Mouse (Mus musculus) heart, embryonic 10.5 days (tissue): ENCODE data around the gene Ctse. TPM values are rescaled to one million over a fixed set of nuclear protein-coding genes. Genes with fewer than 3 reads are reported as not detected.
A peak's percentile ranks its signal among the peaks of the same experiment; 100 is the strongest.

Experiments
- DNase-seq: peaks from one replicate; pipeline ENCODE4 v3.0.0-alpha.2; 2017; ENCODE audit warnings: low spot score
- H3K27ac ChIP-seq: fragments of 300-500 bp; sonication (generic); 2 replicates; pipeline ENCODE4 v1.5.1; 2016; ENCODE audit warnings: mild to moderate bottlenecking
- H3K27me3 ChIP-seq: fragments of 300-500 bp; sonication (generic); 2 replicates; pipeline ENCODE4 v1.6.1; 2016; ENCODE audit warnings: mild to moderate bottlenecking; ENCODE audit not compliant: poor library complexity, insufficient read depth, severe bottlenecking
- H3K36me3 ChIP-seq: fragments of 300-500 bp; sonication (generic); 2 replicates; pipeline ENCODE4 v1.6.1; 2016; ENCODE audit warnings: mild to moderate bottlenecking, moderate library complexity
- H3K4me1 ChIP-seq: fragments of 300-500 bp; sonication (generic); 2 replicates; pipeline ENCODE4 v1.6.1; 2016; ENCODE audit warnings: mild to moderate bottlenecking
- H3K4me3 ChIP-seq: fragments of 300-500 bp; sonication (generic); 2 replicates; pipeline ENCODE4 v1.5.1; 2016; ENCODE audit warnings: mild to moderate bottlenecking, moderate library complexity
- H3K9me3 ChIP-seq: fragments of 300-500 bp; sonication (generic); 2 replicates; pipeline ENCODE4 v1.6.1; 2016; ENCODE audit warnings: mild to moderate bottlenecking, moderate library complexity
- WGBS: fragments of 180-500 bp; shearing (Covaris S2); methylation state at CpG from one replicate; pipeline ENCODE4 v1.1.7; 2016; 5-methylcytosine and 5-hydroxymethylcytosine counted together
- polyA plus RNA-seq: library from polyadenylated mRNA; unstranded; fragments of >200 nt; fragmentation: Nextera tagmentation; extraction: Ambion mirVana; gene quantifications from 2 replicates; pipeline ENCODE4 v1.2.1, GENCODE M21; 2016

Gene Ctse
- 0.07 and 0.21 TPM in 2 replicates for polyA plus RNA-seq

DNA sequence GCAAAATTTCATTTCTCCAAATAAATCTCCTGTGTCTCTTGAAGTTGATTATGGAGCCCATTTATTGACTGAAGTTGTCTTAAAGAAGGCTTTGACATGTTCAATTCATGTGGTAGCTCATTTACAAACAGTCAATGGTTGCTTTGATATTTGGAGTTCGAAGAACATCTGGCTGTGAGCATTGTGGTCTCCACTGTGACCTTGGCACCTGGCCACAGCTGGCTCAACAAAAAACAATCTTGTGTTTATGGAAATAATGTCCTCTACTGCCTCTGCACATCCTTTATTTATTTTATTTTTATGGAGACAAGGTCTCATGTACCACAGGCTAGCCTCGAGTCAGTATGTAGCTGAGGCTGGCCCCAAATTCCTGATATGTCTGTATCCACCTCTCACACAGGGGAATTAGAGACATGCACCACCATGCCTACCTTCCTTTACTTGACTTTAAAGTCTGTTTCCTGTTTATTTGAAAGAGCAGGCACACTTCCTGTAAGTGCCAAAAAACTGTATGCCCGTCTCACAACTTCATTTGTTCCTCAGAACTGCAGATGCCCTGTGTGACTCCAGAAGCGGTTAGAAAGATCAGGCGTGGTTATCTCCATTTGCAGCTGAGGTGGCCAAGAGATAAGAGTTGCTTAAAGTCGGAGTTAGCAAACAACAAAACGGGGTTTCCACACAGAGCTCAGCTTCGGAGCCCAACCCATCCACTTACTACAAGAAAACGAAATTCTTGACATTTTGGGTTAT is at the start of gene Ctse:
Gene Ctse (plus strand): TSS at position 516 of the 750 bp plus-strand sequence.
- Histone ChIP-seq H3K4me1 (no peaks in the 10 kb centered on the region), H3K36me3 (no peaks in the 10 kb centered on the region), H3K27ac (no peak within 1 kb of the TSS), H3K27me3 (no peaks in the 10 kb centered on the region), H3K4me3 (no peak within 1 kb of the TSS), H3K9me3 (no peaks in the 10 kb centered on the region)
- DNase-seq = no peak
- 42% methylated on average over 9 of the region's 9 CpGs for WGBS

DNA sequence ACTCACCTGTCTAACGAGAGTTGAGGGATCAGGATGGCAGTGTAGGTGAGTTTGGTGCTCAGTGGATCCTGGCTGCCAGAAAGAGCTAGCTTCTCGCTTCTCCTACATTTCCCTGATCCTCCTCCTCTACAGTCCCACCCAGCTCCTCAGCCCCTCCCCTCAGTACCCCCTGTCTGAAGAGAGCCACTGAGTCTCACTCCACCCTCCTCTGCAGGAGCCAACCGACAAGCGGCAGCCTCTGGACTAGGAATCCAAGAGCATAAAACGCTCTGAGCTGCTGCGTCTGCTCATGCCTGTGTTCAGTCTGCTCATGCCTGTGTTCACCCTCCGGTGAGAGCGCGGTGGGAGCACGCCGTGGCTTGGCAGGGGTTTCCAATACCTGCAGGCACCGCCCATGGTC is 39.2 kb upstream of the Ctse start, which contains the start of gene Avpr1b:
Gene Avpr1b (plus strand): TSS at position 335 of the 400 bp plus-strand sequence.
- Histone ChIP-seq H3K9me3 (no peaks in the 10 kb centered on the region), H3K4me1 (peaks cover 21% of the 10 kb centered on the region), H3K36me3 (no peaks in the 10 kb centered on the region), H3K4me3 (peak within 1 kb of the TSS; percentile 33), H3K27ac (no peak within 1 kb of the TSS), H3K27me3 (peaks cover 26% of the 10 kb centered on the region)
- WGBS = 27% methylated on average over 12 of the region's 12 CpGs
- no peak for DNase-seq

DNA sequence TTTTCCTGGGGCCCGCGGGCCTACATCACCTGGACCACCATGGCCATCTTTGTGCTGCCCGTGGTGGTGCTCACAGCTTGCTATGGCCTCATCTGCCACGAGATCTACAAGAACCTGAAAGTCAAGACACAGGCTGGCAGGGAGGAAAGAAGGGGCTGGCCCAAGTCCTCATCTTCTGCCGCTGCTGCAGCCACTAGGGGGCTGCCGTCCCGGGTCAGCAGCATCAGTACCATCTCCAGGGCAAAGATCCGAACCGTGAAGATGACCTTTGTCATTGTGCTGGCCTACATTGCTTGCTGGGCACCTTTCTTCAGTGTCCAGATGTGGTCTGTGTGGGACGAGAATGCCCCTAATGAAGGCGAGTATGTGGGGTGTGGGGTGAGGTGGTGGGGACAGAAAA is 37.8 kb upstream of the Ctse start:
- DNase-seq = no peak
- H3K36me3 ChIP-seq = no peaks in the 10 kb centered on the region
- WGBS = 27% methylated on average over 11 of the region's 11 CpGs

DNA sequence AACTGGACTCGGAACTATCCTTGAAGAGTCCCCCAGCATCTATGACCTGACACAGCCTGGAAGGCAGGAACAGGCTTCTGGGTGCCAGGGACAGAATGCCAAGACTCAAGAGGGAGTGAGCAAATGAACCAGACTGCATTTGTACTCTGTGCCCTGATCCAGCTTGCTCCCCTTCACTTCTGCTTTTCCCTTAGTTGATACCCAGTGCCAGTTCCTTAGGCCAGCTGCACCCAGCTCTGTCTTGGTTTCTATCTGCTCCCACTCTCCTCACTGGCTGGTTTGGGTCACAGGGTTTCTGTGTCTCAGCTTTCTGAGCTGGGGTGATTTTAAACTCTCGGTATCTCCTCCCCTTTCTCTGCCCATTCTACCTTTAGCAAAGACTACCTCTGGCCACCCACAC is 31.4 kb upstream of the Ctse start:
- no peak overlapping the region for H3K4me3 ChIP-seq
- WGBS = 81% methylated on average over 2 of the region's 2 CpGs
- H3K4me1 ChIP-seq = no peaks in the 10 kb centered on the region
- no peaks in the 10 kb centered on the region for H3K36me3 ChIP-seq
- no peak overlapping the region for H3K27ac ChIP-seq
- peaks cover 4% of the 10 kb centered on the region; the same call in 1 of the 2 replicates for H3K27me3 ChIP-seq
- DNase-seq = no peak
- H3K9me3 ChIP-seq = no peaks in the 10 kb centered on the region

More for the DNA sequence above, 37.8 kb upstream of the Ctse start:
- Histone ChIP-seq H3K27ac (no peak overlapping the region), H3K4me3 (no peak overlapping the region), H3K9me3 (no peaks in the 10 kb centered on the region), H3K4me1 (peaks cover 21% of the 10 kb centered on the region), H3K27me3 (peaks cover 26% of the 10 kb centered on the region)

DNA sequence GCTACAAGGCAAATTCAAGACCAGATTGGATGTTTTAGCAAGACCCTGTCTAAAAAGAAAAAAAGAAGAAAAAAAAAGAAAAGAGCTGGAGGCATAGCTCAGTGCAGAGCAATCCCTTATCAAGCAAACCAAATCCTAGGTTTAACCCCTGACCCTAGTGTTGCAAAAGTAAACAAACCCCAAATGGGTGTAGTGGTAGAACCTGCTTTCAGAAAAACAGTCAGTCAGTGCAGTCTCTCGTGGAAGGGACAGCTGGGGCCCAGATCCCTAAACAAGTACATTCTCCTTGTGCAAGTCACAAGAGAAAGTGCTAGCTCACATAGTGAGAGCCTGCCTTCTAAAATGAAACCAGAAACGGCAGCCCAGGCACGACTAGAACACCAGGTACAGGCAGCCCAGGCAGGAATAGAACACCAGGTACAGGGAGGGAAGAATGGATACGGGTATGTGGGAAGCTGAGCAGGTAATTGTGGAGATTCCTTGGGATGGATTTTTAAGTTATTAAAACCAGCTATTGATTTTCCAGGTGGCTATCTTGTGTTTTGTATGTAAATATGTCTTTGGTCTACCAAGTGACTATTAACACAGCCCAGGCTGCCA is 25.4 kb upstream of the Ctse start:
- WGBS = 31% methylated on average over 4 of the region's 4 CpGs
- no peaks in the 10 kb centered on the region for H3K36me3 ChIP-seq
- DNase-seq = peak; percentile 31

DNA sequence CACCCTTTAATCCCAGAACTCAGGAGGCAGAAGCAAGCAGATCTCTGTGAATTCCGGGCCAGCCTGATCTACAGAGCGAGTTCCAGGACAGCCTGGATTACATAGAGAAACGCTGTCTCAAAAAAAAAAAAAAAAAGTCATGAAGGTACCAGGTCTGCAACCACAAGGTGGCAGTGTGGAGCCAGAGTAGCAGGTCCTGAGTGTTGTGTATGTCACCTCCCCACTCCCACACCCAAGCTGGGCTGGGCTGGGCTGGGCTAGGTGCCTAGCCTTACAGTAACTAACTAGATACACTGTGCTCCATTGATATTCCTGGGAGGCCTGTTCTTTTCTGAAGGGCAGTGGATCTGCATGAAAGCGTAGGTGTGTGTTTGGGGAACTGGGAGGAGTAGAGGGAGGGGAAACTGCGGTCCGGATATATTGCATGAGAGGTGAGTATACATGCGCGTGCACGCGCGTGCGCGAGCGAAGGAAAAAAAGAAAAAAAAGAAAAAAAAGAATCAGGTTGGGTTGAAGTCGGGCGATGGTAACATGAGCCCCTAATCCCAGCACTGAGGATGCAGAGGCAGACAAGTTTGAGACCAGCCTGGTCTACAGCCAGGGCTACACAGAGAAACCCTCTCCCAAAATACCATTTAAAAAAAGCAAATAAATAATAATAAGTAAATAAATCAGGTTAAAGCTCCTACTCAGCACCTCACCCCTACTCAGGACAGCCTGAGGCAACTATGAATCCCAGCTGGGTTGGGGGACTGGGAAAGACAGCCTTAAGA is 24.6 kb upstream of the Ctse start:
- peaks cover 4% of the 10 kb centered on the region; the same call in 1 of the 2 replicates for H3K27me3 ChIP-seq
- H3K4me1 ChIP-seq = peaks cover 15% of the 10 kb centered on the region; the same call in 1 of the 2 replicates
- H3K4me3 ChIP-seq = no peak overlapping the region
- no peaks in the 10 kb centered on the region for H3K36me3 ChIP-seq
- DNase-seq = peak; percentile 89
- no peak overlapping the region for H3K27ac ChIP-seq
- WGBS = 77% methylated on average over 16 of the region's 16 CpGs
- no peaks in the 10 kb centered on the region for H3K9me3 ChIP-seq

More for the DNA sequence above, 25.4 kb upstream of the Ctse start:
- no peak overlapping the region for H3K4me3 ChIP-seq
- peaks cover 15% of the 10 kb centered on the region; the same call in 1 of the 2 replicates for H3K4me1 ChIP-seq
- no peaks in the 10 kb centered on the region for H3K9me3 ChIP-seq
- H3K27ac ChIP-seq = no peak overlapping the region
- H3K27me3 ChIP-seq = peaks cover 4% of the 10 kb centered on the region; the same call in 1 of the 2 replicates

DNA sequence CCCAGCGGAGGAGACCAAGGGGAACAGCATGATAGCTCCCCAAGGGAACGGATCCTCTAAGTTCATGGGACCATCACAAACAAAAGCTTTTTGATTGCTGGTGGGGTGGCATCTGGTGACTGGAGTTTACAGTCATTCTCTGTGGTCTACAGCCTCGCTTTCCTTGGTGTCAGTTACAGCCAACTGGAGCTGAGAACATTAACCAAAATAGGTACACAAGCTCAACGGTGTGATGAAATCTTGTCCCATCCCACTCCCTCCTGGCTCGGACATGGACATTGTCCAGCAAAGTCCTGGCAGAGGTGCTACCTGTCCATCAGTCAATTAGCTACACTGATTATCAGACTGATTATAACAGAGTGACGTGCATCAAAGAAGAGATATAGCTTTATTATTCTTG is 23.5 kb upstream of the Ctse start:
- Histone ChIP-seq H3K36me3 (no peaks in the 10 kb centered on the region), H3K27ac (no peak overlapping the region), H3K9me3 (no peaks in the 10 kb centered on the region), H3K4me3 (no peak overlapping the region), H3K27me3 (no peaks in the 10 kb centered on the region; the same call in 1 of the 2 replicates), H3K4me1 (peaks cover 20% of the 10 kb centered on the region; the same call in 1 of the 2 replicates)
- peak; percentile 64 for DNase-seq
- WGBS = 70% methylated on average over 6 of the region's 6 CpGs

DNA sequence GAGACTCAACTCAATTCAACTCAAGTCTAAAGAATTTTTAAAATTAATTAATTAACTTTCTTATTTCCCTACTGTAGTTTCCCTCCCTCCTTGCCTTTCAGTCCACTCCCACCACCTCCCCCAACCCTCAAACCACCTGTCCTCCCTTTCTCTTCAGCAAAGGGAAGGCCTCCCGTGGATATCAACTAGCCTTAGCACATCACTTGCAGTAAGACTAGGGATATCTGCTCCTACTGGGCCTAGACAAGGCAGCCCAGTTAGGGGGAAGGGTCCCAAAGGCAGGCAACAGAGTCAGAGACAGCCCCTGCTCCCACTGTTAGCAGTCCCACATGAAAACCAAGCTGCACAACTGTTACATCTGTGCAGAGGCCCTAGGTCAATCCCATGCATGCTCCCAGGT is 22.0 kb upstream of the Ctse start:
- Histone ChIP-seq H3K27ac (no peak overlapping the region), H3K27me3 (no peaks in the 10 kb centered on the region), H3K36me3 (no peaks in the 10 kb centered on the region), H3K9me3 (no peaks in the 10 kb centered on the region), H3K4me3 (no peak overlapping the region), H3K4me1 (peaks cover 27% of the 10 kb centered on the region; the same call in 1 of the 2 replicates)
- whole genome bisulfite sequencing = 69% methylated on average over 1 of the region's 1 CpGs
- DNase-seq = peak; percentile 55

DNA sequence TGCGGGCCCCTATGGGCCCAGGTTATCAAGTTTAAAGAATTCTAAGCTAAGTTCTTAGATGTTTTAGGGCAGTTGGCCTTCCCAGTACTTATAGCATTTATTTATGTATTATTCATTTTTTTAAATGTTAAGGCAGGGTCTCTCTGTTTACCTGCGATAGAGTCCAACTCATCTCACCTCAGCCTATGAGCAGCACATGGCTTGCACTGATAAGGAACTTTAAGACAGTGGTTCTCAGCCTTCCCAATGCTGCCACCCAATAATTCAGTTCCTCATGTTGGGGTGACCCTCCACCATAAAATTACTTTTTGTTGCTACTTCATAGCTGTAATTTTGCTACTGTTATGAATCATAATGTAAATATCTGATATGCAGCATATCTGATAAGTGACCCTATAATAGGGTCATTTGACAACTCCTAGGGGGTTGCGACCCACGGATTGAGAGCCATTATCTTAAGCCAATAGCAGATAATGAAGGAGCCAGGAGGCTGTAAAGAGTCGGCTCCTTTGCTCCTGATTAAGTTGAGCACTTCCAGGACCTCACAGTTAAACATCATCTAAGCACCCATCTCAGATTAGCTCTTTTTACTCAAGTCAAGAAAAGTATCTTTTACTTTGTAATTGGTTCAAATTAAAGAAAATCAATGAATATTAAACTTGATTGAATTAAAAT is 21.4 kb upstream of the Ctse start:
- DNase-seq = peak; percentile 51
- Histone ChIP-seq H3K27ac (no peak overlapping the region), H3K36me3 (no peaks in the 10 kb centered on the region), H3K4me1 (peaks cover 31% of the 10 kb centered on the region; the same call in 1 of the 2 replicates), H3K27me3 (no peaks in the 10 kb centered on the region), H3K4me3 (no peak overlapping the region), H3K9me3 (no peaks in the 10 kb centered on the region)
- WGBS = 45% methylated on average over 5 of the region's 5 CpGs

DNA sequence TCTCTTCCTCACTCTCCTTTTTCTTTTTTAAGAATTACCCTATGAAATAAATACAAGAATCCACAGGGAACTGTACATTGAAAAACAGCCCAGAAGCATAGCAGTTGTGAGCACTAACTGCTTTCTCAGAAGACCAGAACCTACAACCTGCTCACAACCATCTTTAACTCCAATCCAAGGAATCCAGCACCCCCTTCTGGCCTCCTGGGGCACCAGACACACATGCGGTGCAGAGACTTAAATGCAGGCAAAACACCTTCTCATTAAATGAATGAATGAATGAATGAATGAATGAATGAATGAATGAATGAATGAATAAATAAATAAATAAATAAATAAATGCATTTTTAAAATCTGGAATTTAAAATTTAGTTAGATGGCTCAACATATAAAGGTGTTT is 19.5 kb upstream of the Ctse start:
- WGBS = 70% methylated on average over 1 of the region's 1 CpGs
- no peaks in the 10 kb centered on the region for H3K36me3 ChIP-seq

DNA sequence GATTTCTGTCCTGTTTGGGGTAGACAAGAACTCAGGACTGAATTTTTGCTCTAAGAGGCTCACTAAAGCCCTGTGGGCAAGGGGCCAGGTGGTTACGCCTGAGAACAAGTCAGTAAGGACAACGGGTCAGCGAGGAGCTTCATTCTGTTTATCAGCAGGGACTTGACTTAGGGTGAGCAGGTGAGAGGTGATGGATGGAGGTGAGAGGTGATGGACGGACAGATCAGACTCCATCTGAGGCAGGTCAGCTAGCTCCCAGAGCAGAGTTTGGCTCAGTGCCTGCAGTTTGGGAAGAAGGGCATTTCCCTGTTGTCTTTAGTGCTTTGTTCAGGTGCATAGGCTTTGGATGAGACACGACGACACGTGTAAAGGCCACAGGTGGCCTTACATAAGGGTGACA is 18.8 kb upstream of the Ctse start:
- no peak for DNase-seq
- 75% methylated on average over 7 of the region's 7 CpGs for WGBS

More for the DNA sequence above, 19.5 kb upstream of the Ctse start:
- H3K4me3 ChIP-seq = no peak overlapping the region
- H3K4me1 ChIP-seq = peaks cover 34% of the 10 kb centered on the region
- H3K27me3 ChIP-seq = no peaks in the 10 kb centered on the region
- H3K27ac ChIP-seq = no peak overlapping the region
- H3K9me3 ChIP-seq = no peaks in the 10 kb centered on the region
- no peak for DNase-seq

DNA sequence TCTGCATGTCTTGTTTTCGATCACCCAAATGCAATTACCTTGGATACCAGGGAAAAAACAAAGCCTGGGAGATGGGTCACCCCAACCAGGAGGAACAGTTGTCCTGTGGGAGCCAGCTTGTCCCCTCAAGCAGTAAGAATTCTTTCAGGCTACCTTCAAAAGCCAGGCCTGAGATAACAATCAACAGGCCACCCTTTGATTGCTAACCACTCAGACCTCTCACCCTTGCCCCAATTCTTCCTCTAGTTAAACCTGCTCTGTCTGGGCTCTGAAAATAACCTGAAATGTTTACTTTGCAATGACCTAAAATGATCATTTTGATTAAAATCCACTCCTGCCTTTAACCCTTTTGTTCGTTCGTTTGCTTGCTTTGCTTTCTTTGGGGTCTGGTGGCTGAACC is 14.5 kb upstream of the Ctse start:
- Histone ChIP-seq H3K4me3 (no peak overlapping the region), H3K27ac (peak overlapping the region; percentile 56; the same call in 1 of the 2 replicates), H3K4me1 (peaks cover 30% of the 10 kb centered on the region), H3K36me3 (no peaks in the 10 kb centered on the region), H3K9me3 (no peaks in the 10 kb centered on the region), H3K27me3 (no peaks in the 10 kb centered on the region)
- peak; percentile 38 for DNase-seq
- WGBS = 77% methylated on average over 3 of the region's 3 CpGs

More for the DNA sequence above, 18.8 kb upstream of the Ctse start:
- Histone ChIP-seq H3K4me3 (no peak overlapping the region), H3K4me1 (peaks cover 36% of the 10 kb centered on the region), H3K27ac (no peak overlapping the region), H3K27me3 (no peaks in the 10 kb centered on the region), H3K36me3 (no peaks in the 10 kb centered on the region), H3K9me3 (no peaks in the 10 kb centered on the region)
